Mouse (Mus musculus): ENCODE data around the gene Phldb1.

DNA sequence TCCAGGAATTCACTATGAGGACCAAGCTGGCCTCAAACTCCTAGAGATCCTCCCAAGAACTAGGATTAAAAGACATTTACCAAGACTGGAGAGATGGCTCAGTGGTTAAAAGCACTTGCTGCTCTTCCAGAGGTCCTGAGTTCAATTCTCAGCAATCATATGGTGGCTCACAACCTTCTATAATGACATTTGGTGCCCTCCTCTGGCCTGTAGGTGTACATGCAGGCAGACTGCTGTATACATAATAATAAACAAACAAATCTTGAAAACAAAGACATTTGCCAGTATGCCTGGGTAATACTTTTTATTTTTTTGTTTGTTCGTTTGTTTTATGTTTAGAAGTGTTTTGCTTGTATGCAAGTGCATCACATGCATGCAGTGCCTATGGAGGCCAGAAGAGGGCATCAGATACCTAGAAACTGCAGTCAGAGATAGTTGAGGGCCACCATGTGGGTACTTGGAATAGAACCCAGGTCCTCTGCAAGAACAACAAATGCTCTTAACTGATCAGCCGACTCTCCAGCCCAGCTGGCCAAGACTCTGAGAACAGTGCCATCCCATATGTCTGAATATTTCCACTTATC lies 56.6 kb downstream of the Phldb1 start:
- peak; percentile 4 for TF ChIP-seq CTCF (IDR thresholded peaks at IDR 0.05; ENCODE audit: low read depth, low read length)
- TF ChIP-seq POLR2A (IDR thresholded peaks at IDR 0.05; ENCODE audit: insufficient read depth, low read length) = no peak

Measured in ES-Bruce4 (cell line).